Mouse (Mus musculus) E14TG2a.4 (cell line): ENCODE results near the gene Cpt2.

ENCODE experiments used
- CTCF ChIP-seq: conservative IDR thresholded peaks from 2 replicates; pipeline ENCODE4 v1.5.1; 2014; ENCODE audit warnings: low read length
- NANOG ChIP-seq: IDR thresholded peaks from 2 replicates; pipeline ENCODE4 v1.6.1; 2014; ENCODE audit warnings: borderline replicate concordance, low read length, mixed read lengths
- POU5F1 ChIP-seq: IDR thresholded peaks from 2 replicates; pipeline ENCODE4 v1.6.1; 2014; ENCODE audit warnings: low read length, borderline replicate concordance

- TF ChIP-seq CTCF (no peak), POU5F1 (no peak), NANOG (no peak)
Measured at GRCm38 (mm10) chr4:107923803-107924194, 389 bp upstream of the Cpt2 start.
